Mouse (Mus musculus) gastrocnemius, postnatal 4 days (tissue): ENCODE measurements around the gene St7l. TPM values are rescaled to one million over a fixed set of nuclear protein-coding genes. Genes with fewer than 3 reads are reported as not detected.
A peak's percentile ranks its signal among the peaks of the same experiment; 100 is the strongest.
"Not testable (repeated sequence)": the region's sequence is repeated elsewhere in the genome, so short reads cannot be mapped to it uniquely, and the experiment has no call there.

Experiments
- DNase-seq, 2 experiments: peaks; one replicate each; pipeline ENCODE4 v3.0.0; 2021 to 2022; ENCODE audit warnings: low spot score in 2 of 2, mixed read lengths in 2 of 2
- long read RNA-seq, 2 experiments: library from polyadenylated mRNA; stranded (forward); transcript quantifications; one replicate each; pipeline ENCODE4 v2.0.0; 2021
- total RNA-seq, 2 experiments: library from RNA; stranded (reverse); gene quantifications; 2 replicates each; pipeline ENCODE4 v1.2.3; 2021

The St7l gene
- total RNA-seq = 10 to 100 TPM; 22.9 to 29.4 TPM
- long read RNA-seq, experiment 1, full-length matches to known transcripts = 12 of 25 reads
- long read RNA-seq, experiment 1, partial matches to known transcripts = 9 of 25 reads
- long read RNA-seq, experiment 1, other reads (novel, unspliced or antisense) = 4 of 25 reads
- long read RNA-seq, experiment 2, full-length matches to known transcripts = 13 of 29 reads
- long read RNA-seq, experiment 2, partial matches to known transcripts = 9 of 29 reads
- long read RNA-seq, experiment 2, other reads (novel, unspliced or antisense) = 7 of 29 reads

DNA sequence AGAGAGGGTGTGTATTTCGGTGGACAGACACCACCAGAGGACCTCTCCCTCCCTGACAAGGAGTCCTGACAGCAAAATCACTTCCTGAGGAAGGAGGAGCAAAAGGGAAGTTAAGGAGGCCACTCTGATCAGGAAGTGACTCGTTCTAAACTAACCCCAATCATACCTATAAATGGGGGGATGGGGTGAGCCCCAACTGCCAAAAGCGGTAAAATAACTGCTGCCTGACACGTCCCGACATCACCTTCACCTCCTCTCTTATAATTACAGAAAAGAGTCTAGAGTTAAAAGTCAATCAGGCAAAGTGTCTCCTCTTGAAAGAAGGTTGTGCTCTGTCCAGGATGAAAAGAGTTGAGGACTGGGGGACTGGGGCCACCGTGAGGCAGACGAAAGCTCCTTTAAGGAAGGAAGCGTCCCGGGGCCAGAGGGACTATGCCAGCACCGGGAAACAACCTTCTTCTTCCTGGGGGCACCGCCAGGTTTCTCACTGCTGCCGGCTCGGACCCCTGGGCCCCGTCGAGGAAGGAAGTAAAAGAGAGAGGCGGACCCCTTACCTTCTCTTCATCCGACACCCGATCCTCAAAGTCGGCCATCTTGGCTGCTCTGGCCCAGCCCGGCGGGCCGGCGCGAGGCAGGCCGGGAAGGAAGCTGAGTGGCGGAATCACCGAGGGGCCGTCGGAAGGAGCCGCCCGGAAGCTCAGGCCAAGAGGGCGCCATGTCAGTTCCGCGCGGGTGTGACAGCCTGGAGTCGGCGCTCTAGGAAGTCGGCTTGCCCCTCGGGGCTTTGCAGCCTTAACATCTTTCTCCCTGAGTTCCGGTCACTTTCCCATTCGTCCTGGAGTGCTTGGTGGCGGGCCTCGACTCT is at the start of gene St7l, which contains the start of gene Capza1:
St7l (plus strand) TSS at position 220 of the 865 bp plus-strand sequence.
Capza1 (minus strand) TSS at position 720 of the 865 bp plus-strand sequence.
- DNase-seq = peak; percentile 79 to 92

DNA sequence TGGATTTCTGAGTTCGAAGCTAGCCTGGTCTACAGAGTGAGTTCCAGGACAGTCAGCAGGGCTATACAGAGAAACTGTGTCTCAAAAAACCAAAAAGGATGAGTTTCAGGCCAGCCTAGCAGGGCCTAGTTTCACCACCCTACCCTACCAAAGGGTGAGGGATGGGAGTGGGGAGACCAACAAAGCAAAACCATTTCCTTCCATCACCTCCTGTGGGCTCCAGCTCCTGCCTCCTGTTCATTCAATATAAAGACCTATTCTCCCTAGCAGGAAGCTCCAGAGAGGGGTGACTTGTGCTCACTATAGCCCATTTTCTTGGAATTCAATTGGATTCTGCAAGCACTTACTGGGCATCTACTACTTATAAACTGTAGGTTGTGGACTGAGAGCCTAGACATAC is 49.1 kb upstream of the St7l start:
- DNase-seq = no peak

DNA sequence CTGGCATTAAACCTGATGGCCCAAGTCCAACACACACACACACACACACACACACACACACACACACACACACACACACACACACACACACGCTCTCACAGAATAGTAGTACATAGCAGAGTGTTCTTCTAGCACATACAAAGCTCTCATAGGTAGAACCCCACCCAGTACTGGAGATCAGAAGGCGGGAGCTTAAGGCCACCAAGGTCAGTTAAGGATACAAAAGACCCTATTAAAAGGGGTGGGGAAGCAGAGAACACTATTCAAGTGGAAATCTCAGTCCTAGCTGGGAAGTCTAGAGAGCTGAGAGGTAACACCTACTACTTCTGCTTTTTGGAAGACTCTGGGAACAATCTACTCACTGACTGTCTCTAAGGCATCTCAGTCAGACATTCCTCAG is 48.5 kb upstream of the St7l start:
- DNase-seq = no peak

DNA sequence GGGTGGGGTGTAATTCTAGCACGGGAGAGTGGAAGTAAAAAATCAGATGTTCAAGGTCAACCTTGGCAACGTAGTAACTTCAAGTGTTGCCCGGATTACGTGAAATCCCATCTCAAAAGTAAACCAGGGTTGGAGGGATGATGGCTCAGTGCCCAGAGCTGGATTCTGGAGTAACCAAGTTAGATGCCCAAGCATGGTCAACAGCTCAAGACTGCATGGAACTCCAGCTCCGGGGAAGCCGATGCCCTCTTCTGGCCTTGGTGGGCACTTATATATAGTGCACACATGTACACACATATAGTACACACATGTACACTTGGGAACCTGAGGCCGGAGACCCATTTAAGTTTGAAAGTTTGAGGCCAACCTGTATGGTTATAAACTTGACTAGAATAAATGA is 47.7 kb upstream of the St7l start:
- DNase-seq = no peak

DNA sequence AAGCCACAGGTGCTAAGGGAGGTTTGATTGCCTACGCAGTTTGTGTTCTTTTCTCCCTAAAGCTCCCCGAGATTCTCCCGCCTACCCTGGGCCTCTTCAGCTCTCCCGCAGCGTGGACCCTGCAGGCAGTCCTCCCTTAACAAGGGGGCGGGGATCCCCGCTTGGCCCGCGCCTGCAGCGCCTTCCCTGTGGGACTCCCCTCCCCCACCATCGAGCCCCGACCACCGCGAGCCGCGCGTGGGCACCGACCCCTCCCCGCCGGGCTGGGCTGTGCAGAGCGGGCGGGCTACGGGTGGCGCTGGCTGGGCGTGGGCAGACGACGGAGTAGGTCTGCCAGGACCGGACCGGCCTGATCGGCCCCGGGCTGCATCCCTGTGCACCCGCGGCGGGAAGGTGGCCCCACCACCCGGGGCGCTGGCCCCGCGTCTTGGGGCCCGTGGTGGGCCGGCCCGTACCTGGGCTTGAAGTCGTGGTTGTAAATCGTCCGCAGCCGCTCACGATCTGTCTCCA is 46.3 kb upstream of the St7l start:
- DNase-seq = peak; percentile 64 to 72

DNA sequence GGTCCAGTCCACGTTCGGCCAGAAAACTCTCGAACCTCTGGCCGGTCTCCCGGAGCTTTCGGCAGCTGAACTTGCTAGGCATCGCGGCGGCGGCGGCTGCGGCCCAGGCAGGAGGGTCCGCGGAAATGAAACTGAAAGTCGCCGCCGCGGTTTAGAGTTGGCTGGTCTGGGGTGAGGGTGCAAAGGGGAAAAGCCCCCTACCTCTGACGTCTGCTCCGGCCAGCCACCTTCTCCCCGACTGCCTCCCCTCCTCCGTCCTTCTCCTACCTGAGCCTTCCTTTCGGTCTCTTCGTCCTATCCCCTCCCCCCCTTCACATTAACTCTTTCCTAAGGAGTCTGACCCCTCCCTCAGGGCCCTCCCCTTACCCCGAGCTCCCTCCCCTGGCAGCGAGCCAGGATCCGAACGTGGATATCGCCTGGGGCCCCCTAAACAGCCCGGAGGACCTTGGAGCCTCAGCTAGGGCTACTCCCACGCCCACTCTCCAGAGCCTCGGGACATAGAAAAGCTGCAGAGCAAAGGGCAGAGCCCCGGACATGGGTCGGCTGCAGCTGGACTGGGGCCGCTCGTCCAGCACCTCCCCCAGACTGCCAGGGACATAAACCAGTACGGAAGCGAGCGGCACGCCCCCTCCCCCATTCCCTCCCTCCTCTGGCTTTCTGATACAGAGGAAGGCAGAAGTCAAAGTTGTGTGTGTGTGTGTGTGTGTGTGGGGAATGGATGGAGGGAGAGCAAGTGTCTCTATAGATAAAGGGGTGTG is 45.6 kb upstream of the St7l start, which contains the start of gene Mov10:
Mov10 (minus strand) TSS at position 573 of the 758 bp plus-strand sequence.
- DNase-seq = peak; percentile 51 to 76

DNA sequence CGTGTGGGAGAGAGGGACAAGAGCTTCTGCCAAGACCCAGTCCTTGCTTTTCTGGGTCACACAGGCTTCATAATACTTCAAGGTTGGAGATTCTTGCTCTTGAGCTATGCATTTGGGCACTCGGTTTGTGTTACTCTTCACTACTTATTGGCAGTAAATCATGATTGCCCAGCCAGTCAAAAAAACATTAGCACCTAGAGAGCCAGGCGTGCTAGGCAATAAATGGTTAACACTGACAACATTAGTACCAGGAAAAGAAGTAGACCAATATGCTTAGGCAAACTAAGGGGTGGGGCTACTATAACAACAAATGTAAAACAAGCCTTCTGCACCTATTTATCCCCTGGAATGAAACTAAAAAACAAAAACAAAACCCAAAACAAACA is 45.1 kb upstream of the St7l start:
- no peak for DNase-seq

DNA sequence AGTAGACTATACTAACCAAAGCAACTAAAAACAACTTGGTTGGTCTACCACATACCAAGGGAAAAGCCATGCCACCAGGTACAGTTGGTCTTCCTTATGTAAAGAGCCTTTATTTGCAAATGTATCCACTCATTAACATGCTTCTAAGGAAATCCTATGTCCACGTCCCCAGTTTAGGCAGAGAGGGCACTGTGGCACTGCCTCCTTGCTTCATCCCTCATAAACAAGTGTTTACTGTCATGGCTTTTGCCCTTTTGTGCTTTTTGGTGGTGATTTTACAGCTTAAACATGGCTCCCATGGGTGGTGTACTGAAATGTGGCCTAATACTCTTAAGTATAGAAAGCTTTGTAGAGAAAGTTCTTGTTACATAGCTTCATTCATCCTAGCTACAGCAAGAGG is 43.4 kb upstream of the St7l start:
- DNase-seq = no peak

DNA sequence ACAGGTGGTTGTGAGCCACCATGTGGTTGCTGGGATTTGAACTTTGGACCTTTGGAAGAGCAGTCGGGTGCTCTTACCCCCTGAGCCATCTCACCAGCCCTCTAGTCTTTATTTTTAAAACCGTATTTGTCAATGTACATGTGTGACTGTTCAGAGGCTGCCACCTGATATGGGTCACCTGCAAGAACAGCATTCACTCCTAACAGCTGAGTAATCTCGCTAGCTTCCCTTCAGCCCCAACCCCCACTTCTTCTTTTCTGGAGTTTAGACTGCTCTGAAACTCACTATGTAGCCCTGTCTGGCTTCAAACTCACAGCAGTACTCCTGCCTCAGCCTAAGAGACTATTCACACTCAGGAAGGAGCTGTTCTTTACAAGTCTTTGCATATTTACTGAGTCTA is 41.4 kb upstream of the St7l start:
- no peak for DNase-seq

DNA sequence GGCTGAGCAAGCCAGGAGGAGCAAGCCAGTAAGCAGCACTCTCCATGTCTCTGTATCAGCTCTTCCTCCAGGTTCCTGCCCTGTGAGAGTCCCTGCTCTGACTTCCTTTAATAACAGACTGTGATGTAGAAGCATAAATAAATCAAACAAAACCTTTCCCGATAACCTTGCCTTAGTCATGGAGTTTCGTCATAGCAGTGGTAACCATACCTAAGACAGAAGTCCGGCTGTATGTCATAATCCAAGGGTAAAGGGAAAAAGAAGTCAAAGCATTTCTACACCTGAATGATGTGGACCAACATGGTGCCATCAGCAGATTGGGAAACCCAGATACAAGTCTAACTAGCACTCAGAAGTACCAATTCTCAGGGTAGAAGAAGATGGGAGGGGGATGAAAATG is 28.0 kb upstream of the St7l start:
- DNase-seq = no peak

DNA sequence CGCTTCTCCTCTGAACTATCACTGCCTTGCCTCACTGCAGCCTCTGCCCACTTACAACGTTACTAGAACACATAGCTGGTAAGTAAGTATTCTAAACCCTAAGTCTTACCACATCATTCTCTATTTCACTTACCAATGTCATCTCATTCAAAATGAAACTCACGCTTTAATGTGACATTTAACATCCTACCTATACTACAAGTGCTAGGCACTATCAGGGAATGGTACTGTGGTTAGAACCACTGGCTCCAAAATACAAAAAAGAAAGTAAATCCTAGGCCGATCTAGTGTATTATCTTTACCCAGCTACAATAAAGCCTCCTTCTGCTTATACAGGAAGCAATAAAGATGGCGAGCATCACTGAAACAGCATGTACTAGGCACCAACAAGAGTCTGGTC is 22.8 kb upstream of the St7l start:
- DNase-seq = no peak

DNA sequence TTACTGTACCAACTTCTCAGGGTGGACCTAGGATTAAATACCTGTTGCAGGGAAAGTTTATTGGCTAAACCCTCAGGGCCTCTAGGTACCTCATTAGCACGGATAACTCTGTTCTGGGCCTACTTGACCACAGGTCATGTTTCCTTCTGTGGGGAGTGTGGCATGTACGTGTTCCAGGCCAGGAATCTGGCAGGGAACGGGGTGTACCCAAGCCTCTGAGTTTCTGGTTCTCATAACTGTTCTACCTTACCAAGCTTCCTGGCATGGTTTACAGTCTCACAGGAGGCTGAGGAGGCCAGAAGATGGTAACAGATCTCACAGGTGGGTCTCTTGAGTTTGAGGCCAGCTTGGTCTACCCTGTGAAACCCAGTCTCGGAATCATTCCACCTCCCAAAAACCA is 17.2 kb upstream of the St7l start:
- DNase-seq = no peak

DNA sequence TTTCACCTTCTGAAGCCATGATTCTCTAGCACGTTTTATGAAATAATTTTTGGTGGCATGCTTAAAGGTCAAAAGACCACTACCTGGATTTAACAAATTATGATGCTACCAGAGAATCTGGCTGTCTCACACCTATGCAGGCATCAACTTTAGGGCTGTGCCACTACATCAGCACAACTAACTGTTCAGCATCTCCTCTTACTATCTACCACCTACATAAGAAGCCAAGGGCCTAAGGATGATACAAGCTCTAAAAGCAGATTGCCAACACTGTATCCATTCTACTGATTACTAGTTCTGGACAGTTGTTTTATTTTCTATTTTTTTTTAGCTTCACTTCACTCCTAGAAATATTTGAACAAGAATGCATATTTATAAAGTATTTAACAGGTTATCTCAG is 9.3 kb upstream of the St7l start:
- DNase-seq = no peak

DNA sequence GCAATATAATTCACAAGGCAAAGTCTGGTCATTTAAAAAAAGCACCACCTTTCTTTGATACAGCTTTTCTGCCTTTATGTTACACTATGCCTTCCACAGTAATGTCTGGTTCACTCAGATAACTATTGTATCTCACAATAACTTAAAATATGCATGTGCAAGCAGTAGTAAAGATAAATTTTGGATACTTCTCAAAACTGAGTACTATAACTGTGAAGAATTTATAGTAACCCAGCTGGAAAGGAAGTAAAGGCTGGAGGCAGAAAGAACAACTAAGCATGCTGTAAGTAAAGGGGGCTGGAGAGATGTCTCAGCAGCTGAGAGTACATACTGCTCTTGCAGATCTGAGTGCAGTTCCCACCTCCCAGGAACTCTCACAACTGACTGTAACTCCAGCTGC is 8.9 kb upstream of the St7l start:
- no peak for DNase-seq

DNA sequence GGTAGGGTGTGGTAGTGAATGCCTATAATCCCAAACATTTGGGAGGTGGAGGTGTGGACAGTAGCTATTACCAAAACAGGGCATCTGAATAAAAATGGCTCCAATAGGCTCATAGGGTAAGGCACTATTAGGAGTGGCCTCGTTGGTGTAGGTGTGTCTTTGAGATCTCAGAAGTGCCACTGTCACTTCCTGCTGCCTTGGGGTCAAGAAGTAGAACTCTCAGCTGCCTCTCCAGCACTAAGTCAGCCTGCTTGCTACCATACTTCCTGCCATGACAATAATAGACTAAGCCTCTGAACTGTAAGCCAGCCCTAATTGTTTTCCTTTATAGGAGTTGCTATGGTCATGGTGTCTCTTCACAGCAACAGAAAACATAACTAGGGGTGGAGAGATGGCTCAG is 7.7 kb upstream of the St7l start:
- DNase-seq = no peak

DNA sequence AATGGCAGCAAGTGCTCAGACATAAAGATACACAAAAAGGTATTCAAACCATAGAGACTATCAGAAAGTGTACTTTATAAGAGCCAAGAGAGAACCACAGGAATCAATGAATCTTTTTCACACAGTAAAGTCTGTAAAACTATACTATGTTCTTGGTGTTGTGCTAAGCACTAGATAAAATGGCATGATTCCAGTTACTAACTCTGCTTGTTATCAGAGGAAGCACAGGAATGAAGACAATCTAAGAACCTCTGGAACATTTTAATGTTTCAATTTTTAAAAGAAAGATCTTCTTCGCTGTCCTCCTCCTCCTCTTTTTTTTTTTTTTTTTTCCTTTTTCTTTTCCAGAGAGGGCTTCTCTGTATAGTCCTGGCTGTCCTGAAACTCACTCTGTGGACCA is 5.2 kb upstream of the St7l start:
- no peak for DNase-seq

DNA sequence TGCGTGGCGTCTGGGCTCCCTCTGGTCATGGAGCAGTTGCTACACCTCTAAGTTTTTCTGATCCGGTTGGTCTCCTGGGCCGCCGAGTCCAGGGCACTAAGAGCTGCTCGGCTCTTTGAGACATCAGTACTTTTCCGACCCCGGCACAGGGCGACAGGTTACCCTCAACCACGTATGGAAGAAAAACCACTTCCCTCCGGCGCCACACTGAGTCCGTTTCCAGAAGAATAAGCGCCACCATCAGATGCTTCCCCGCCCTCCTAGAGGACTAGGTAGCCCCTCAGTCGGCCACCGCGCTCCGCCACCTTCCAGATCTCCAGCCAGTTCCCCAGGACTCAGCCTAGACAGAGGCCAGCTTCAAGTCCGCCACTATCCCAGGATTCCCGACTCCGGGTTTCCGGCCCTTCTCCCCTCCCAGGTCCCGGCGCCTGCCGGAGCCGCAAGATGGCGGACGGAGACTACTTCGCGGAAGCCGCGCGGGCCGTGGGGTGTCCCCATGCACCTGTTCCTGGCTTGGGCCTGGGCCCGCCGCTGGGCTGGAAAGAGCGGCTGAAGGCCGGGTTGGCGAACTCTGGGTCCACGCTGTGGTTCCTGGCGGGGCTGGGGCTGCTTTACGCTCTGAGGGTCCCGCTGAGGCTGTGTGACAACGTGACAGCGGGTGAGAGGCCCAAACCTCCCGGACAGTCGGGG is 991 bp downstream of the St7l start:
- DNase-seq = peak; percentile 86 to 93

DNA sequence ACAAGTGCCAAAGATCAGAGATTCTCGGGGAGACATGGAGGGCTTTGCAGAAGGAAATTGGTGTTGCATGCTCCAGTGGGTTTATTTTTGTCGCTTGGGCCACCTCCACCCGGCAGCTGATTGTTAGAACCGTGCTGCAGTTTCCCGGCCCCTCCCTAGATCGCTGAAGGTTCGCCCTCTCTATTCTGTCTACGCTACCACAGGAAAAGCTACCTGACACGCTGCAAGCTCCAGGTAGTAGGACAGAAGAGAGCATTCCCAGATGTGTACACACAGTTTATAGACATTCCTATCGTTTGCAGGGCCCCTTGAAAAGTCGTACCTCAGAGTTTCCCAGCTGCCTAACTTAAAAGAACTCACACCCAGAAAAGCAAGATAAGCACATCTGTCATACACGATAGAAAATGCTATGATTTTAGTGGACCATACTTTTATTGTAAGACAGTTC is 1.6 kb downstream of the St7l start:
- no peak for DNase-seq

DNA sequence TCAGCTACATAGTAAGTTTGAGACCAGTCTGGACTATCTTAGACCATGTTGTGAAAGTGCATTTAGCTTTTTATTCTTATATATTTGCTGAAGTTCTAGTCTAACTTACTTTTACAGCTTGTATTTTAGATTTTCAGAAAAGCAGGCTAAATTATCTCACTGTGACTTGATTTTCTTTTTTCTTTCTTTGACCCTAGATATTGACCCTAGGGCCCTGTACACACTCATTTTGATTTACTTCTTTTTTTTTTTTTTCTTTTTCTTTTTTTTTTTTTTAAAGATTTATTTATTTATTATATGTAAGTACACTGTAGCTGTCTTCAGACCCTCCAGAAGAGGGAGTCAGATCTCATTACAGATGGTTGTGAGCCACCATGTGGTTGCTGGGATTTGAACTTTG is 2.9 kb downstream of the St7l start:
- DNase-seq = not testable (repeated sequence)

DNA sequence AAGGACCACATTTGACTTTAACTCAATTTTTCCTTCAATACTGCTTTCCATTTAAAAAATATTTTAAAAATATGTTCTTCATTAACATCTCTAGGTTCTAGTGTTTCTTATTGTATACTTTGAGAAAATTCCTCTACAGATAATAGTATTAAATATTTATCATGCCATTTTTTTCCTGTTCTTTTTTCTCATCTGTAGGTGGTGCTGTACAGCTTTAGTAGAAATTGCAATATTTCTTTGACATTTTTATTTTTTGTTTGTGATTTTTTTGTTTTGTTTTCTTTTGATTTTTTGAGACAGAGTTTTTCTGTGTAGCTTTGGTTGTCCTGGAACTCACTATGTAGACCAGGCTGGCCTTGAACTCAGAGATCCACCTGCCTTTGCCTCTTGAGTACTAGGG is 5.8 kb downstream of the St7l start:
- no peak for DNase-seq

DNA sequence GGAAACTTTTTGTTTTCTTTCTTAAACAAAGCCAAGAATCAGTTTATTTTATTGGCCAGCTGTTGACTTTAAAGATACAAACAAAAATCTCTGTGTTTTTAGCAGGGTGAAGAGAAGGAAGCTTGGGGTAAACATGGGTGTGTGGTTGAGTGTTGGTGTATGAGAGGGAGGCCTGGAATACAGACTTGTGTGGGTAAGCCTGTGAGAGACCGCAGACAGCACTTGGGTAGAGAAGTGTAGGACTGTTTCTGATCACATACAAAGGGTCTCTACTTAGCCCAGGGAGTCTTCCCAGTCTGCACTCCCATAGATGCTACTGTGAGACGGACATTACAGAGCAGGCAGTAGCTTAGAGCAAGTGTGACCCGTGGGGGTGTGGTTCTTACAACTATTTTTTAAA is 24.8 kb downstream of the St7l start:
- DNase-seq = no peak
